Mouse (Mus musculus) layer of hippocampus, postnatal 10 days (tissue): ENCODE measurements around the gene Tbata. TPM values are rescaled to one million over a fixed set of nuclear protein-coding genes. Genes with fewer than 3 reads are reported as not detected.

Source experiments
- DNase-seq, 2 experiments: peaks; one replicate each; pipeline ENCODE4 v3.0.0; 2021; ENCODE audit warnings: low spot score in 2 of 2
- total RNA-seq, 2 experiments: library from RNA; stranded (reverse); gene quantifications; 2 replicates each; pipeline ENCODE4 v1.2.3; 2021

The Tbata gene
- total RNA-seq, 2 experiments from 2014 or later, result 4.2 to 4.9 TPM

- DNase-seq, result no peak
These were observed 9.4 kb upstream of the Tbata start for GRCm38 (mm10) chr10:61162366-61162765.

GRCm38 (mm10) chr10:61167333-61168096 is 4.2 kb upstream of the Tbata start:
- DNase-seq, result no peak

GRCm38 (mm10) chr10:61168393-61168792 is 3.4 kb upstream of the Tbata start:
- no peak for DNase-seq

- DNase-seq, result no peak
These were observed 742 bp downstream of the Tbata start for GRCm38 (mm10) chr10:61172496-61172895.

- no peak for DNase-seq
These were observed 3.1 kb downstream of the Tbata start for GRCm38 (mm10) chr10:61174711-61175441.

- peak; percentile 24 to 29 for DNase-seq
These were observed 3.9 kb downstream of the Tbata start for GRCm38 (mm10) chr10:61175442-61176204.

- no peak for DNase-seq
These were observed 4.6 kb downstream of the Tbata start for GRCm38 (mm10) chr10:61176221-61176790.

GRCm38 (mm10) chr10:61177751-61178150 is 6.0 kb downstream of the Tbata start:
- DNase-seq, result no peak

- DNase-seq, result no peak
These were observed 6.9 kb downstream of the Tbata start for GRCm38 (mm10) chr10:61178687-61179086.

GRCm38 (mm10) chr10:61179927-61180326 is 8.2 kb downstream of the Tbata start:
- no peak for DNase-seq

- DNase-seq, result no peak
These were observed 15.2 kb downstream of the Tbata start for GRCm38 (mm10) chr10:61187001-61187400.

- no peak for DNase-seq
These were observed 16.3 kb downstream of the Tbata start for GRCm38 (mm10) chr10:61188010-61188409.

- no peak for DNase-seq
These were observed 22.9 kb downstream of the Tbata start for GRCm38 (mm10) chr10:61194611-61195010.

- DNase-seq, result no peak
These were observed 23.5 kb downstream of the Tbata start for GRCm38 (mm10) chr10:61195216-61195615.

GRCm38 (mm10) chr10:61195718-61196291 is 24.1 kb downstream of the Tbata start:
- DNase-seq, result no peak

- DNase-seq, result peak; percentile 83 to 85
These were observed 27.9 kb downstream of the Tbata start for GRCm38 (mm10) chr10:61199566-61200213.

GRCm38 (mm10) chr10:61200232-61200820 is 28.6 kb downstream of the Tbata start:
- DNase-seq, result no peak

GRCm38 (mm10) chr10:61200998-61201397 is 29.2 kb downstream of the Tbata start:
- no peak for DNase-seq

GRCm38 (mm10) chr10:61201596-61202318 is 30.0 kb downstream of the Tbata start:
- no peak for DNase-seq
